Mouse (Mus musculus): Measurements from ENCODE around the gene Cerk.

- no peak for TF ChIP-seq CTCF (conservative IDR thresholded peaks at IDR 0.05 in 1 of 2, IDR thresholded peaks at IDR 0.05 in 1 of 2; ENCODE audit: low read depth in 2 of 2, low read length in 2 of 2)
- no peak for TF ChIP-seq MYC (IDR thresholded peaks at IDR 0.05; ENCODE audit: low read depth, low read length)
- no peak for TF ChIP-seq ZC3H11A (IDR thresholded peaks at IDR 0.05; ENCODE audit: low read depth, low read length)
- no peak for TF ChIP-seq USF1 (IDR thresholded peaks at IDR 0.05; ENCODE audit: low read depth, low read length)
- TF ChIP-seq ZNF384 (IDR thresholded peaks at IDR 0.05; ENCODE audit: low read depth, low read length), result no peak
- TF ChIP-seq POLR2A (IDR thresholded peaks at IDR 0.05; ENCODE audit: low read depth, low read length), result no peak
- TF ChIP-seq KAT2A (IDR thresholded peaks at IDR 0.05; ENCODE audit: insufficient replicate concordance, low read length), result no peak
Observed at GRCm38 (mm10) chr15:86146922-86147321, 39.0 kb downstream of the Cerk start.

Measured in CH12.LX (cell line).